Mouse (Mus musculus) lung, embryonic 15.5 days (tissue): ENCODE data around the gene Tnfaip2. TPM values are rescaled to one million over a fixed set of nuclear protein-coding genes. Genes with fewer than 3 reads are reported as not detected.

ENCODE experiments used
- ATAC-seq: fragments of 200-750 bp; cut with Nextera tagmentation; 2 replicates; pipeline ENCODE4 v1.8.0; 2017; ENCODE audit warnings: moderate number of reproducible peaks, borderline replicate concordance; ENCODE audit not compliant: low FRiP score, low TSS enrichment; ENCODE audit errors: extremely low read depth
- H3K27ac ChIP-seq: fragments of 300-500 bp; sonication (generic); 2 replicates; pipeline ENCODE4 v1.5.1; 2015; ENCODE audit warnings: moderate library complexity, mild to moderate bottlenecking, inconsistent platforms
- H3K27me3 ChIP-seq: fragments of 300-500 bp; sonication (generic); 2 replicates; pipeline ENCODE4 v1.6.1; 2015; ENCODE audit warnings: inconsistent platforms
- H3K36me3 ChIP-seq: fragments of 300-500 bp; sonication (generic); 2 replicates; pipeline ENCODE4 v1.6.1; 2015; ENCODE audit warnings: inconsistent platforms
- H3K4me1 ChIP-seq: fragments of 300-500 bp; sonication (generic); 2 replicates; pipeline ENCODE4 v1.6.1; 2015; ENCODE audit warnings: inconsistent platforms
- H3K4me2 ChIP-seq: fragments of 300-500 bp; sonication (generic); 2 replicates; pipeline ENCODE4 v1.6.1; 2015; ENCODE audit warnings: inconsistent platforms, mild to moderate bottlenecking, moderate library complexity
- H3K4me3 ChIP-seq: fragments of 300-500 bp; sonication (generic); 2 replicates; pipeline ENCODE4 v1.5.1; 2015; ENCODE audit warnings: mild to moderate bottlenecking, inconsistent platforms
- H3K9ac ChIP-seq: fragments of 300-500 bp; sonication (generic); 2 replicates; pipeline ENCODE4 v1.6.1; 2015; ENCODE audit warnings: inconsistent platforms
- H3K9me3 ChIP-seq: fragments of 300-500 bp; sonication (generic); 2 replicates; pipeline ENCODE4 v1.6.1; 2016; ENCODE audit warnings: inconsistent platforms
- WGBS: fragments of 180-500 bp; shearing (Covaris S2); methylation state at CpG from one replicate; pipeline ENCODE4 v1.1.7; 2015; 5-methylcytosine and 5-hydroxymethylcytosine counted together
- polyA plus RNA-seq: library from polyadenylated mRNA; unstranded; fragments of >200 nt; fragmentation: Nextera tagmentation; extraction: Ambion mirVana; gene quantifications from 2 replicates; pipeline ENCODE4 v1.2.1, GENCODE M21; 2015

Tnfaip2 gene
- polyA plus RNA-seq, 1 experiment from 2014 or later, result 4.3 TPM

DNA sequence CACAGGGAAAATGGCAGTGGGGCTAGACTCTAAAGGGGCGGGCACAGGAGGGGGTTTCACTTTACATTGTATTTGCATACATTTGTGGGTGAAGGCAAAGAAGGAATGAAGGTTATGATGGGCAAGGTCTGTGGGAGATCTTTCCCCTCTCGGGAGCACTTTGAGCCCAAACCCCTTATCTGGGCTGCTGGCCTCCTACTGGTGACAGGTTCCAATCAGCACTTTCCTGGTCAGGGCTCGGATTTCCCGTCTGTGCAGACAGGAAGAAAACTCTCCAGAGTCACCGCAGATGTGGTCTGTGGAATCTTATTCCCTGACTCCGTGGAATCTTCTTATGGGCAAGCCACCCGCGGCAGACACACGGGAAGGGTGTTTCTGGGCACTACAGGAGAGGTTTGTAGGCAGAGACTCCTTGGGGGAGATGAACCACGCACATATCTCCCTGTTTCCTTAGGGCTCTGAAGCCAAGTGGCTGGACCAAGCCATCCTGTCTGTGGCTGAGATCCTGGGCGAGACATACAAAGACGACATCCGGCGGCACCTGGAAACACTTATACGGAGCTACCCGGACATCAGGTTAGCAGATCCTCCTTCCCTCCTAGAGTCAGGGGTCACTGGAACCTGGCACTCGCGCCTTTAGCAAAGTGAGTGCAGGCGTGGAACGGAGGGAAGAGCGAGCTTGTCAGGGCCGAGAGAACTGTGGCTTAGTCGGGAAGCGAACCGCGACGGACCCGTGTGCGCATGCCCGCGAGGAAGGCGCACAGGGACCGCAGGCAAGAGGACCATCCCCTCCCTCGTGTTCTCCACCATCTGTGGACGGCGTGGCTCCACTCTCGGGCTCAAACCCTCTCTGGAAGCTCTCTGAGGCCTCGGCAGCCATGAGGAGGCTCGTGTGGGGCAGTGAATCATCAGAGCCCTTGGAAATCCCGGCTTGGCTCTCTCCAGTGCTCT is 13.0 kb upstream of the Tnfaip2 start:
- Histone ChIP-seq H3K36me3 (no peaks in the 10 kb centered on the region), H3K9ac (peak overlapping the region; percentile 41; the same call in 1 of the 2 replicates), H3K4me3 (peak overlapping the region; percentile 37), H3K4me1 (peaks cover 55% of the 10 kb centered on the region), H3K4me2 (peak overlapping the region; percentile 71), H3K27ac (peak overlapping the region; percentile 7; the same call in 1 of the 2 replicates), H3K9me3 (no peaks in the 10 kb centered on the region), H3K27me3 (peaks cover 70% of the 10 kb centered on the region)
- WGBS, result under 1% methylated on average over 40 of the region's 40 CpGs
- no peak for ATAC-seq

DNA sequence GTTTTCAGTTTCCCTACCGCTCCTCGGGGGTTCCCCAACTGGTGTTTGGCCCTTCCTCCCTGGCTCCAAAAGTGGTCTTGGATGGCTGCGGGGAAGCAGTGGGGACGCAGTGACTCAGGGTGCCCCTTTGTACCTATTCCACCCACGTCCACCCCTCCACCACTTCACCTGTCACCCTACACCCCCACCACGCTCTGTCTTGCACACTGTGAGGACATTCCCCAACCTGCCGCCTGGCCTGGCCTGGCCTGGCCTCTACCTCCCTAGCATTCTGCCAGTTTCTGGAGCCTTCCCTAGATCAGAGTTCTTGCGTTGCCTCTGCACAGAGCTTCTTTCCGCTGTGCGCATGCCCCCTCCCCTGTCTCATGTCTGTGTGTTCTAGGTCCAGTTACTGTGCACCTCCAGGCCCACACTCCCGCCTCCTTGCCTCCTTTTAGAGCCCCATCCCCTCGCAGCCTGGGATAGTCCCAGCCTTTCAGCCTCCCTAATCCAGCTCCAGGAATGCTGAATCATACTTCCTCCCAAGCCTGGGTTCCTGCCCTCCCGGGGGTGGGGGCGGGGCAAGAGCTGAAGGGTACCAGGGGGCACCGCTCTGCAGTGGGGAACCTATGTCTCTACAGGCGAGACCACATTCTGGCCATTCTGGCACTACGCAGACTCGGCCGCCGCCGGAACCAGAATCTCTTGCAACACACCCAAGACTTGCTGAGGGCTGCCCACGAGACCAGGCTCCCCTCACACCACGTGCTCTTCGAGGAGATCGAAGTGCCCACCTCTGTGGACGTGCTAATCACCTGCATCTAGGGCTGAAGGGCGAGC is 12.0 kb upstream of the Tnfaip2 start:
- WGBS, result 15% methylated on average over 27 of the region's 27 CpGs
- peaks cover 57% of the 10 kb centered on the region for H3K4me1 ChIP-seq
- no peaks in the 10 kb centered on the region for H3K36me3 ChIP-seq
- H3K9ac ChIP-seq, result 0 out of 2 replicates have a peak overlapping the region, but pooled peaks have one; percentile 3
- peak overlapping the region; percentile 42; the same call in 1 of the 2 replicates for H3K27ac ChIP-seq
- H3K9me3 ChIP-seq, result no peaks in the 10 kb centered on the region
- peak overlapping the region; percentile 37 for H3K4me3 ChIP-seq
- ATAC-seq, result no peak
- H3K4me2 ChIP-seq, result peak overlapping the region; percentile 71
- peaks cover 60% of the 10 kb centered on the region for H3K27me3 ChIP-seq

- no peaks in the 10 kb centered on the region for H3K36me3 ChIP-seq
- peak overlapping the region; percentile 71; the same call in 1 of the 2 replicates for H3K4me2 ChIP-seq
- ATAC-seq, result no peak
- H3K9ac ChIP-seq, result no peak overlapping the region
- H3K4me3 ChIP-seq, result no peak overlapping the region
- 34% methylated on average over 14 of the region's 14 CpGs for WGBS
- no peaks in the 10 kb centered on the region for H3K9me3 ChIP-seq
- H3K4me1 ChIP-seq, result peaks cover 52% of the 10 kb centered on the region
- H3K27me3 ChIP-seq, result peaks cover 55% of the 10 kb centered on the region
- H3K27ac ChIP-seq, result peak overlapping the region; percentile 85
Observed at GRCm38 (mm10) chr12:111430868-111431817, 11.1 kb upstream of the Tnfaip2 start.

GRCm38 (mm10) chr12:111432097-111432496 is 10.2 kb upstream of the Tnfaip2 start:
- ATAC-seq, result no peak
- H3K36me3 ChIP-seq, result no peaks in the 10 kb centered on the region
- peaks cover 49% of the 10 kb centered on the region for H3K27me3 ChIP-seq
- peaks cover 56% of the 10 kb centered on the region for H3K4me1 ChIP-seq
- WGBS, result 25% methylated on average over 4 of the region's 4 CpGs
- H3K4me3 ChIP-seq, result no peak overlapping the region
- peak overlapping the region; percentile 85 for H3K27ac ChIP-seq
- H3K4me2 ChIP-seq, result no peak overlapping the region
- no peaks in the 10 kb centered on the region for H3K9me3 ChIP-seq
- H3K9ac ChIP-seq, result 0 out of 2 replicates have a peak overlapping the region, but pooled peaks have one; percentile 5

DNA sequence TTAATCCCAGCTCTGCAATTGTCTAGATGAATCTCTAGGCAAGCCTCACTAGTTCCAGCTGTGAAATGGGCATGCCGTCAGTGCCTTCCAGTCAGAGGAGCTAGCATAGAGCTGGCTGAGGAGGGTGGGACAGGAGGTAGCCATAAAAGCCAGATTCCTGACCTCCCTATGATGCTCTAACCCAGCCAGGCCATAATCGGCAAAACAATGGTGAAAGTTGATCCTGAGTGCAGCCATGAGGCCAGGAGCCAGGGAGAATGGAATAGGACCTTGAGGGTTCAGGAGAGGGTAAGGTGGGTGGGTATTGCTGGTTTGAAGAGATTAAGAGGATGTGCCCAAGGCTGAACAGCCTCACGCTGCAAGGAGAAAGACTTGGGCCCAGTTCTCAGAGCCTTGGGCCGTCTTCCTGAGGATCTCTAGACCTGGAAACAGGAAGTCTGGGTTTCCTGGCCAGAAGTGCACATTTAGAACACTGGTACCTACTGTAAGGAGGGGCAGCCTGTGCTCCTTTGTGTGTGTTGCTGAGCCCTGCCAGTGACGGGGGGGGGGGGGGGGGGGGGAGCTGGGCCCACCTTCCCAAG is 9.4 kb upstream of the Tnfaip2 start:
- H3K9me3 ChIP-seq, result no peaks in the 10 kb centered on the region
- H3K27ac ChIP-seq, result peak overlapping the region; percentile 85
- H3K4me3 ChIP-seq, result no peak overlapping the region
- 65% methylated on average over 4 of the region's 5 CpGs for WGBS
- peaks cover 42% of the 10 kb centered on the region for H3K27me3 ChIP-seq
- H3K36me3 ChIP-seq, result no peaks in the 10 kb centered on the region
- H3K9ac ChIP-seq, result 0 out of 2 replicates have a peak overlapping the region, but pooled peaks have one; percentile 5
- peaks cover 56% of the 10 kb centered on the region for H3K4me1 ChIP-seq
- ATAC-seq, result peak; percentile 6; the same call in 1 of the 2 replicates
- no peak overlapping the region for H3K4me2 ChIP-seq

- Histone ChIP-seq H3K27me3 (peaks cover 28% of the 10 kb centered on the region), H3K27ac (peak overlapping the region; percentile 72), H3K4me2 (peak overlapping the region; percentile 26), H3K4me3 (no peak overlapping the region), H3K9ac (no peak overlapping the region), H3K4me1 (peaks cover 41% of the 10 kb centered on the region), H3K9me3 (no peaks in the 10 kb centered on the region), H3K36me3 (no peaks in the 10 kb centered on the region)
- WGBS, result 35% methylated on average over 6 of the region's 7 CpGs
- ATAC-seq, result no peak
Observed at GRCm38 (mm10) chr12:111434164-111434744, 8.0 kb upstream of the Tnfaip2 start.

DNA sequence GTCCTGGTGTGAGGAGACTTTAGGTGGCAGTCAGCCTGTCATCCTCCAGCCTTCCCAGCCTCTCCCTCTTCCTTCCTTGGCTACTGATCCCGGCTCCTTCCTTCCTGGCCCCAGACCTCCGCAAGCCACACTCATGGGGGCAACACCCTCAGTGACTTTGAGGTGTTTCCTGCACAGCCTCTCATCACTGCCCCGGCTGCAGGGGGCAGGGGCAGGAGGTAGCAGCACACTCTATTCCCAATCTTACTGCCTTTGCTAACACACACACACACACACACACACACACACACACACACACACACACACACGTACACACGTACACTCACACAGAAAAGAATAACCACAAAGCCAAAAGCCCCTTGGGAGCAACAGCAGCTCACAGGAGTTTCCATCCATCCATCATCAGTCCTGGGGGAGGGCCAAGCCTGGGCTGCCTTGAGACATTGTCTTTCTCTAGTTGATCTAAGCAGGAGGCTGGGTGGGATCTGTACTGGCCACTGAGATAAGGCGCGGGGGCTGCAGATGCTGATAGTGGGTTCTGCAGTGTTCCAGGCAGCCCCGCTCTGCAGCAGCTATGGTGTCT is 7.4 kb upstream of the Tnfaip2 start:
- Histone ChIP-seq H3K27me3 (peaks cover 22% of the 10 kb centered on the region), H3K9me3 (no peaks in the 10 kb centered on the region), H3K4me1 (peaks cover 36% of the 10 kb centered on the region), H3K4me3 (no peak overlapping the region), H3K4me2 (peak overlapping the region; percentile 26; the same call in 1 of the 2 replicates), H3K27ac (peak overlapping the region; percentile 72), H3K9ac (no peak overlapping the region), H3K36me3 (no peaks in the 10 kb centered on the region)
- WGBS, result 27% methylated on average over 8 of the region's 8 CpGs
- peak; percentile 43; the same call in 1 of the 2 replicates for ATAC-seq

DNA sequence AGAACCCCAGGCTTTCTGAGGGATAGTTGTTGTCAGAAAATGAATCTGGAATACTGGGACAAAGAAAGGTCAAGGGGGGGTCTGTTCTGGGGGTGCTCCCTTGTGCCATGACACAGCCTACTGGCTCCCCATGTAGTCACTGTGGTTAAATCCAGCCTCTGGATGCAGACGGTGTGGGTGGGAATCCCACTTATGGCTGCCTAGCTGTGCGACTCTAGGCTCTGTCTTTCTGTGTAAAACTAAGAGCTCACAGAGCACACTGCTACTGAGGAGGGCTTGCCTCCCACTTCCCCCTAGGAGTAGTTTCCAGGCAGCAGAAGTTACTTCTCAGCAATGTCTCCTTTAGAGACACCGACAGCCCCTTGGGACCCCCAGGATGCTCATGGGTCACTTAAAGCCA is 6.1 kb upstream of the Tnfaip2 start:
- peaks cover 24% of the 10 kb centered on the region for H3K4me1 ChIP-seq
- no peaks in the 10 kb centered on the region for H3K9me3 ChIP-seq
- no peak overlapping the region for H3K4me3 ChIP-seq
- peaks cover 9% of the 10 kb centered on the region; the same call in 1 of the 2 replicates for H3K27me3 ChIP-seq
- H3K36me3 ChIP-seq, result no peaks in the 10 kb centered on the region
- no peak overlapping the region for H3K27ac ChIP-seq
- WGBS, result 86% methylated on average over 3 of the region's 3 CpGs
- H3K9ac ChIP-seq, result no peak overlapping the region
- no peak for ATAC-seq
- H3K4me2 ChIP-seq, result no peak overlapping the region

DNA sequence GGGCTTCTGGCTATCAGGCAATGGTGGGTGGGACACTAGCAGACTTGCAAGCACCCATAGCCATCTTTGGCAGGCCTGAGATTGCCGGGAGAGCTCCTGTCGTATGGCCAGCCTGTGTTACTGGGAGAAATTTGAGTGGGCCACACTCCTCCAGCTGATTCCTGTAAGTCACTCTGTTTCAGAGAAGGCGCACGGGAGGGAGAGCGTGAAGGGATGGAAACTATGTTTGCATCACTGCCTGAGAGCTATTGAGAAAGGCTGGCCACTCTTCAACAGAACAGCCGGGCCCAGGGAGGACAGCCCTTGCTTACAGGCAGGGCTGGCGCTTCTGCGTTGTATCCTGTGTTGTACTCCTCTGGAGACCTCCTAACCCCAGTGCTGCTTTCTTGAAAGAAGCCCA is 5.6 kb upstream of the Tnfaip2 start:
- no peak overlapping the region for H3K27ac ChIP-seq
- H3K4me2 ChIP-seq, result no peak overlapping the region
- no peak overlapping the region for H3K4me3 ChIP-seq
- H3K36me3 ChIP-seq, result no peaks in the 10 kb centered on the region
- H3K4me1 ChIP-seq, result peaks cover 24% of the 10 kb centered on the region
- 39% methylated on average over 8 of the region's 8 CpGs for WGBS
- ATAC-seq, result no peak
- H3K9ac ChIP-seq, result no peak overlapping the region
- peaks cover 6% of the 10 kb centered on the region; the same call in 1 of the 2 replicates for H3K27me3 ChIP-seq
- H3K9me3 ChIP-seq, result no peaks in the 10 kb centered on the region

DNA sequence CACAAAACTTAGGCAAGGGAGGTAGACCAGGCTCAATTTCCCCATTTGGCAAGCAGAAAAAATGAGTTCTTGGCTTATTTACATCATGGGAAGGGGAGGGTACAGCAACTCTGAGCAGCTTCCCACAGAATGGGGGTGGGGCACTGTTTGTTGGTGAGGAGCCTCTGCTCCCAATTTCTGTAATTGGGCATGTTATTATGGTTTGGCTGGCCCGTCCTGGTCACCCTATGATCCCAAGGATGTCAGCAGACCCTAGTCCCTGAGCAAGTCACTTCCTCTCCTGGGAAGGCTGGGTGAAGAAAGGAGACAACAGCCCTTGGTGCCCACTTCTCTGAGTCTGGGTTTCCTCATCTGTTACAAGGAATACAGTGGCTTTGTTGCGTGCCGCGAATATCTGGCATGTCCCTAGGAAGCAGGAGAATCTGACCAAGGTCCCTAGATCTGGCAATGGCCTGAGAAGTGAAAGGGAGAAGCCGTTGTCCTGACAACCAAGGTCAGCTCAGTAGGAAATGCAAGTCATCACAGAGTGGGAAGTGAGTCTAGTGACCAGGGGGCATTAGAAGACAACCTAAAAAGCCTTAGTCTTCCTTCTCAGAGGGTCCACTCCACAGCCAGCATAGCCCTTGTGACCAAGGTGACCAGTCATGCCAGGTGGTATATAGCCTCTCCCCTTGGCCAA is 4.9 kb upstream of the Tnfaip2 start:
- 66% methylated on average over 5 of the region's 5 CpGs for WGBS
- Histone ChIP-seq H3K27ac (no peak overlapping the region), H3K36me3 (no peaks in the 10 kb centered on the region), H3K27me3 (peaks cover 12% of the 10 kb centered on the region), H3K4me1 (peaks cover 23% of the 10 kb centered on the region), H3K4me3 (no peak overlapping the region), H3K4me2 (no peak overlapping the region), H3K9me3 (no peaks in the 10 kb centered on the region), H3K9ac (no peak overlapping the region)
- no peak for ATAC-seq
